Mouse (Mus musculus): ENCODE measurements around the gene Rnf220.

The Rnf220 gene

DNA sequence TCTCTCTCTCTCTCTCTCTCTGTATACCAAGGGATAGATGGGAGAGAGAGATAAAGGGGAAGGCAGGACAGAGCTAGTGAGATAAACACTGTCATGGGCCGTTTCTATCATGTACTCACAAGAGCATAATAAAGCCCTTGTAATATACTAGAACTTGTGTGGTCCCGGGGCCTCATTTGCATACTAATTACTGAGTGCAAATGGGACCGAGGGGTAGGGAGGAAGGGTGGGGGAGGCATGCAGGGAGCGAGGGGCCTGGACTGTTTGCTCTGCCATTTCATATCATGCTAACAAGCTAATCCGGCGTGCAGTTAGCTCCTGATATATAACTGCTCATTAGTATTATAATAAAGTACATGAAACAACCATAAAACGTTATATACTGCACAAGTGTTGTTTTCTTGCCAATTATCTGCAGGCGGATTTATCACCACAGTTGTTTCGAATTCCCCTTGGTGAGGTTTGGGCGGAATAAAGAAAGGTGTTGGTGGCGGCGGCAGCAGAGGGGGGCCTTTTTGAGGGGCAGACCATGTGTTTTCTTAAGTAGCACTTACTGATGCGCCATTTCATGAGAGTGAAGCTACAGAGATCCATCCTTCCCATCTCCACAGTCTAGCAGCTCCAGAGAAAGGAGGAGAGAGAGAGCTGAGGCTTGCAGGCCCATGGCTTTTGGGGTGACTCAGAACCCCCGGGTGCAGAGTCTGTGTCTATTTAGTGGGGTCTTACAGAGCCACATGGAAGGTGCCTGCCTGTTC is 116.9 kb downstream of the Rnf220 start:
- no peak for DNase-seq (ENCODE audit: low spot score)

- no peak for DNase-seq (ENCODE audit: low spot score)
Measured at GRCm38 (mm10) chr4:117374078-117374540, 122.7 kb downstream of the Rnf220 start.

DNA sequence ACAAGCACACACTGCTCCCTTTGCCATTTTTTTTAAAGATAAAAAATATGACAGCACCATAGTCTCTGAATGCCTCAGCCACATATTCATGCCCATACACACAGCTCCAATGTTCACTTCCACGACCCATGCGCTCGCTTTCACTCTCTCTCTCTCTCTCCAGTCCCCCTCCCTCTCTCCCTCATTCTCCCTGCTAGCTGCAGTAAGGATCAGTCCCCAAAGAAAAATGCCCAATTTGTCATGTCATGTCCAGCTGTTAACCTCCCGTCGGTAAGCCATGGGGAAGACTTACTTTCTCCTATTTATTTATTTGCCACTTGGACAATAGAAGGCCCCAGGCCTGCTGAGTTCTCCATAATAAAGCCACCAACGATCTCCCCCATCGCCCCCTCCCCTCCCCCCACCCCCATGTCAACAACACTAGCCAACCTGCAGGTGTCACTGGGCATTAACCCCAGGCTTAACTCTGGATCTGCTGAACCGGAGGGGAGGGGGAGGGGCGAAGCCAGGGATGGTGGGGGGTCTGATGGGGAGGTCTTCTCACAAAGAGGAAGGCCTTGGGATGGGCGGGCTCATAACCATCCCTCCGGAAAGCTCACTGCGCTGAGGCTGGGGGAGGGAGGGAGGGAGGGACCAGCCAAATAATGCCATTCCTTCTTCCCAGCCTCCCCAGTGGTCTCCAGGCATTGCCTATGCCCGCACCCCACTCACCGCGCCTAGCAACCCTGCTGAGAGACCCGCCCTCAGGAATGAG is 123.4 kb downstream of the Rnf220 start:
- DNase-seq (ENCODE audit: low spot score): no peak

DNA sequence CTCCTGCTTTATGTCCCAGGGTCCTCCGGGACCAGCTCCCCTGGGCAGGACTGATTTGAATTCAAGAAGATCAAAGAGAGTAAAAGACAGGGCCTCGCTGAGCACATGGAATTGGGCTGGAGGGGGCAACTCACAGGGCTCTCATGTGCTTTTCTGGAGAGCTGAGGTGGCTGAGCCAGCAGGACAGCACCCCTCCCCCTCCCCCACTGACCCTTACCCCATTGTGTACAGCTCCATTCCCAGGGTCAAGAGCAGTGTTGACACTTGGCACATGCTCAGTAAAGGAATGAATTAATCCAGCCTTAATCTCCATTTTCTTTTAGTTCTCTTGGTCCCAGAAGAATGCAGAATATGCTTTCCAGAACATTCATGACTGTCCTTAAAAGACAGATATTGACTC is 125.0 kb downstream of the Rnf220 start:
- DNase-seq (ENCODE audit: low spot score): no peak

GRCm38 (mm10) chr4:117370354-117370753 is 126.5 kb downstream of the Rnf220 start:
- DNase-seq (ENCODE audit: low spot score): no peak

DNA sequence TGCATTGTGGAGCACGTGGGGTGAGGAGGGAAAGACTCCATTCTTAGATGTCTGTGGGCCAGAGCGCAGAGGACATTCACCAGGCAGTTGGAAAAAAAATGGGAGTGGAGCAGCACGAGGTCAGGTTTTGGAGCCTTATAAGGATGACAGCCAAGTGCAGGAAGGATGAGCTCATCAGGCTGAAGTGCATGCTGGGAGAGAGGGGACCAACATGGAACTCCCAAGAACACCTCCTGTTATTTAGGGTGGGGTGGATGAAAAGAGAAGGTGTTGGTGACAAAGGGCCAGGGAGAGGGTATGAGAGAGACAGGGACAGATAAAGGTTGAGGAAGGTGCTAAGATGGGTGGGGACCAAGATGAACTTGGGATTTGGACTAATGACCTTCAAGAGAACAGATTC is 127.3 kb downstream of the Rnf220 start:
- DNase-seq (ENCODE audit: low spot score): no peak

- no peak for DNase-seq (ENCODE audit: low spot score)
Measured at GRCm38 (mm10) chr4:117367365-117367764, 129.5 kb downstream of the Rnf220 start.

GRCm38 (mm10) chr4:117362085-117362484 is 134.8 kb downstream of the Rnf220 start:
- no peak for DNase-seq (ENCODE audit: low spot score)

DNA sequence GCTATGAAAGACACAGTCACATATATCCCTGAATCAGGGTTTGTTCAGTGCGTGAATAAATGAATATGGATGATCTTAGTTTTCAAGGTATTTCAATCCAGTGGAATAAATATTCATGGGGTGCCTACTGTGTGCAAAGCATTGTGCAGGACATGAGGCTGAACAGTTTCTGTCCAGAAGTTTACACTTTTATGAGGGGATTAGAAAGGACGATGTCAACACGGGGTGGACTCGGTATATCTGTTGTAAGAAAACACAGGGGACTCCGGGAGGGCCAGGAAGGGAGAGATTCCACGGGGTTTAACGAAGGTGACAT is 135.3 kb downstream of the Rnf220 start:
- no peak for DNase-seq (ENCODE audit: low spot score)

- no peak for DNase-seq (ENCODE audit: low spot score)
Measured at GRCm38 (mm10) chr4:117360713-117361557, 135.9 kb downstream of the Rnf220 start.

- DNase-seq (ENCODE audit: low spot score): no peak
Measured at GRCm38 (mm10) chr4:117359803-117360382, 137.0 kb downstream of the Rnf220 start.

DNA sequence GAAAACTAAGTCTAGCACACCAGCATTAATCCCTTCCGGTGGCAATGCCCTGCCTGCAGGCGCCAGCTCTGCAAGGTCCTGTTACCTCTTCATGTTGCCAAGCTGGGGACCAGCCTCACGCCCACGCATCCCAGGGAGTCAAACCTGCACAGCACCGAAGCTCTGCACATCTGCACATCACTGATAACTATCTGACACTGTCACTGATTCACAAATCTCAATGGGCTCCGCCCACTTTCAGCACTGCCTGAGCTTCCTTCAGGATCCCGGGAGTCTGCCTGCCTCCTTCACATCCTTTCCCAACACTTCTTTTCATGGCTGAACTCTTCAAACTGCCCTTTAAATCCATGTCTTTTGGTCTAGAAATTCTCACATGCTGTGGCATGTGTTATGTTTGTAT is 138.9 kb downstream of the Rnf220 start:
- DNase-seq (ENCODE audit: low spot score): no peak

DNA sequence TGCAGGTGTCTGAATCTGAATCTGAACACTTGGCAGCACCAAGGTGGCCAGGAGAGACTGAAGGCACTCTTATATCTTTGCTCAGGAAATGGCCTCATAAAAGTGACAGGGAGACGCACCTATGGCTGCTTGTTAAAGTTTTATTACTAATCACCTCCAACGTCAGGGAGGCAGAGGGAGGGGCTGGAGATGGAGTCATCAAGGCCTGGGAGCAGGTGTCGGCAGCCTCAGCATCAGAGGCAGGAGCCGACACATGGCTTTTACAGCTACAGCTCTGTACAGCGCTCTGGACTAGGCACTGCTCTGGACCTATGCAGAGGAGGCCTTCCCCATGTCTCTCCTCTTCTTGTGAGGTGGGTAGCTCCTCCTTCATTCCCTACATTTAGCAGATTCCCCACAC is 139.7 kb downstream of the Rnf220 start:
- DNase-seq (ENCODE audit: low spot score): no peak

DNA sequence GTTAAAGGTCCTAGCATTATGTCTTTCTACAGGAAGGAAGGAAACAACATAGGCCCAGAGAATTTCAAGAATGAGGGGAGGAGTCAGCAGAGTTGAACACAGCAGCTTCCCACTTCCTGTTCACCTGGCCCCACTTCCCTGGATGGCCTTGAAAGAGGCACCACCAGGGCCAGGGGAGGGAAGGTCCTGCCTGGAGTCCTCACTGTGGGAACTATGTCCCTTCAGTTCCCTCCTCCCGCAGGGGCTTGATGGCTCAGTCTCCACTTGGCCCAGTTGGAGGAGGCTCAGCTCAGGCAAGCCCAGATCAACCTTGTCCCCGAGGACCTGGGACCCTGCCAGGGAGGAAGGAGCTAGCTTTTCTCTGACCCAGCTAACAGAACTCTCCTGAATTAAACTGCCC is 140.6 kb downstream of the Rnf220 start:
- peak; percentile 10 for DNase-seq (ENCODE audit: low spot score)

DNA sequence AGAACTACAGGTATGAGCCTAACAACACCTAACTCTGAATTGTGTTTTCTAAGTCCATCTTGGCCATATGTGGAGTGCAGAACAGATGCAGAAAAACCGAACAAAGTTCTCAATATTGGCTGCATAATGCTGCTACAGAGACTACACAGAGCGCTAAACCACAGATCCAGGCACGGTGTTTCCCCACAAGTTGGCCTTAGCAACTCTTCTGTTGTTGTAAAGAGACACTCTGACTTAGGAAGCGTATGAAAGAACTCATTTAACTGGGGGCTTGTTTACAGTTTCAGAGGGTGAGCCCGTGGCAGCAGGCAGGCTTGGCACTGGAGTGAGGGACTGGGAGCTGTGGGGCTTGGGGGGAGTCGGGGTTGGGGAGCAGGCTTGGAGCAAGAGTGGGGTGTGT is 142.2 kb downstream of the Rnf220 start:
- DNase-seq (ENCODE audit: low spot score): no peak

DNA sequence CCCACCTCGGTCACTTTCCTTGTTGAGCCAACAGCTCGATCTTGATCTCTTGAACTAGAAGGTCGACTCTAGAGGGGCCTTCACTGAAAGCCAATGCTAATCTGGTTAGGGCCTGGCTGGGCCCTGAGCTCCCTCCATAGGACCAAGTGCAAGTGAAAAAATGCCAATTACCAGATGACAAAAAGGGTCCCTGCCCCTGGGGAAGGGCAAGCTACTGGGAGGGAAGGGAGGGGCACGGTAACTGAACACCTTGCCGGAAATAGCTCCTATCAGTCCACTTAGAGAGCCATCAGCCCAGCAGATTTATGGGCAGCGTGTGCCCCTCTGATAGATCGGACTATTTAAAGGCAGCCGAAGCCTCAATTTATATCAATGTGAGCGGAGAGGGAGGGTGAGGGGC is 143.9 kb downstream of the Rnf220 start:
- no peak for DNase-seq (ENCODE audit: low spot score)

GRCm38 (mm10) chr4:117352071-117352470 is 144.8 kb downstream of the Rnf220 start:
- DNase-seq (ENCODE audit: low spot score): no peak

DNA sequence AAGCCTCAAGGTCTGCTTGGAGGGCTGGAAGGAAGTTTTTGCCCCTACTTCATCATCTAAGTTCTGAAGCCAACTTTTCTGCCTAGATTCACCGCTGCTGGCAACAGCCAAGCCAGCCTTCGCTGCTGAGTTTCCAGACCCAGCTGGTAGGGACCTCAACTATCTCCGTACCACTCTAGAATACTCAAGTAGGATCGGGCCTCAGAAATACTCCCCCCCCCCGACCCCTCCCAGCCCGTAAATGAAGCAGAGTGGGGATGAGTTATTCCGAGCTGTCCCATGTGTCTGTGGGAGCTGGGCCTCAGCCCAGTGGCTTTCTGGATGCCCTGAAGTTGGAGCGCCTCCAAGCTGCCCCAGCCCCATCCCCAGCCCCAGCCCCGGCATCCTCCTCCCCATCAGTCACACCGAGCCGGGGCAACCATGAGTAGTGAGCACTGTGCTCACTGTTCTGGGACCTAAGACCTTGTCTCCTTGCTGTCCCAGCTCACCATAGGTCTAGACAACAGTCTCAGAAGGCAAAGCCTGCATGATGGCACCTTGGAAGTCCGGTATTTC is 146.6 kb downstream of the Rnf220 start:
- no peak for DNase-seq (ENCODE audit: low spot score)

- DNase-seq (ENCODE audit: low spot score): no peak
Measured at GRCm38 (mm10) chr4:117349327-117349726, 147.5 kb downstream of the Rnf220 start.

DNA sequence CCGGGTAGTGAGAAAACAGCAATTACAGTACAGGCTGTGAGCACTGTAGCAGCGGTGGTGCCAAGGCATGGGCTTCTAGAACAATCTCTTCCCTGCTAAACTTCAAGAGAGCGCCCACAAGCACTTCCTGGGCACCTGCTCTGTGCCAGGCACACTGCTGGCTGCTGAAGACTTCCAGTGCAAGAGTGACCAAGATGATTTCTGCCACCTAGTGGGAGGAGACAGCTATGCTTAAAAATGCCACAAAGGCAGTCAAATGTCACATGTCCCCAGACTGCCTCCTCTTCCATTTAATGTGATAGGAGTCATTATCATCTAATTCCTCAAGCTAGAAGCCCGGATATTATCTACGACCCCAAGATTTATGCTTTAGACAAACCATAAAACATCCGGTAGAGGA is 150.8 kb downstream of the Rnf220 start:
- DNase-seq (ENCODE audit: low spot score): no peak

GRCm38 (mm10) chr4:117343385-117343784 is 153.5 kb downstream of the Rnf220 start:
- DNase-seq (ENCODE audit: low spot score): no peak

DNA sequence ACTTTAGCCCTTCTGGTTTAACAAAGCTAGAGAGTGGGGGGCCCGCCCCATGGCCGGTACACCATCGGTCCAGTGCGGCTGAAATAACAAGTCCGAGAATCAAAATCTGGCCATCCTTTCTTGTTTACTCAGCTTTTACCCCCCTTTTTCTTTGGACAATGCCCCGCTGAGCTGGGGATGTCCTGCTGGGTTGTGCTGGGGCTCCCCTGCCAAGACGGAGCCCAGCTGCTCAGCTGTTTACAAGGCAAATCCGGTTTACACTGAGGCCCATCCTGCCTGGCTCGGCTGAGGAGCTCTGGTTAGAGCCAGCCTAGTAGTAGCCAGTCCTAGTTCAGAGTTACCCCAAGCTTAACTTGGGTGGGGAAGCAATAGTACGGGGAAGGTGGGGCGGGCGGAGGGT is 154.1 kb downstream of the Rnf220 start:
- DNase-seq (ENCODE audit: low spot score): peak; percentile 24

Measured in urinary bladder, postnatal 14 days (tissue).